Mouse (Mus musculus) spleen, adult 2 months (tissue): ENCODE results near the gene Edem2. TPM values are rescaled to one million over a fixed set of nuclear protein-coding genes. Genes with fewer than 3 reads are reported as not detected.

ENCODE experiments used
- DNase-seq, 2 experiments: peaks; one replicate each; pipeline versions ENCODE4 v3.0.0 to v3.0.0-alpha.2; 2012 to 2021; ENCODE audit warnings: low spot score in 2 of 2, low read depth in 1 of 2
- H3K27ac ChIP-seq: fragments of 200-500 bp; 2 replicates; pipeline ENCODE4 v1.5.1; 2012; ENCODE audit warnings: low read length, inconsistent platforms; ENCODE audit not compliant: insufficient read depth
- H3K27me3 ChIP-seq: fragments of 200-500 bp; 2 replicates; pipeline ENCODE4 v1.6.1; 2012; ENCODE audit warnings: mild to moderate bottlenecking, moderate library complexity, low read length, inconsistent platforms; ENCODE audit not compliant: control insufficient read depth, insufficient read depth
- H3K36me3 ChIP-seq: fragments of 200-500 bp; 2 replicates; pipeline ENCODE4 v1.6.1; 2012; ENCODE audit warnings: mild to moderate bottlenecking, low read length, inconsistent platforms; ENCODE audit not compliant: control insufficient read depth, insufficient read depth
- H3K4me1 ChIP-seq: fragments of 200-500 bp; 2 replicates; pipeline ENCODE4 v1.6.1; 2011; ENCODE audit warnings: inconsistent platforms; ENCODE audit not compliant: control insufficient read depth, insufficient read depth, insufficient read length
- H3K4me3 ChIP-seq: fragments of 200-500 bp; 2 replicates; pipeline ENCODE4 v1.5.1; 2011; ENCODE audit warnings: mild to moderate bottlenecking, inconsistent platforms; ENCODE audit not compliant: insufficient read depth, insufficient read length; ENCODE audit errors: extremely low read depth
- CTCF ChIP-seq: fragments of 200-500 bp; IDR thresholded peaks from 2 replicates; pipeline ENCODE4 v1.5.1; 2011; ENCODE audit warnings: mild to moderate bottlenecking, inconsistent platforms; ENCODE audit not compliant: insufficient read depth, insufficient read length, insufficient replicate concordance; ENCODE audit errors: extremely low read depth
- POLR2A ChIP-seq: fragments of 200-500 bp; IDR thresholded peaks from 2 replicates; pipeline ENCODE4 v1.6.1; 2011; ENCODE audit warnings: low read depth, low read length, inconsistent platforms
- WGBS: fragments of 180-500 bp; shearing (Covaris S2); methylation state at CpG from one replicate; pipeline ENCODE4 v1.1.7; 2018; 5-methylcytosine and 5-hydroxymethylcytosine counted together
- polyA plus RNA-seq: library from polyadenylated mRNA; depleted of rRNA; stranded (reverse); fragments of >200 nt; gene quantifications from 2 replicates; pipeline ENCODE4 v1.2.3, GENCODE M21; 2012; rRNA removed

Gene Edem2
- polyA plus RNA-seq = 65.0 and 70.8 TPM in 2 replicates

DNA sequence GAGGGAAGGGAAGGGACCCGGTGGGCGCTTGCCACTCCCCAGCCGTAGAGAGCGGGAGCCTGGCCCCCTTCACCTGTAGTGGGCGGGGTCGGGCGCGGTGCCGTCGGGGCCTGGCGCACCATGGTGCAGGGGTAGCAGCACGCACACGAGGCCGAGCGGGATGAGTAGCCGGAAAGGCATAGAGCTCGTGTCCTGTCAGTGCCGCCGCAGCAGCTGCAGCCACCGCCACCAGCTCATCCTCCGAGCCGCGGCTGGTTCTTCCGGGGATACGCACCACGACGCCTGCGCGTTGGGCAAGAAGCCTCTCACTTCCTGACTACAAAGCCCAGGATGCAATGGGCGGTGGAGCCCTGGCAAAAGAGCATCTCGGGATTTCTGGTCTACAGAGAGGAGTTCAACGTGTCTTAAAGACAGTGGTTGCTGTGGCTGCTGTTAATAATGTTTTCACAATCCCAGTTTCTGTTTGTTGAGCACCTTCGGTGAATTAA is at the start of gene Edem2:
Edem2 (minus strand) TSS at position 318 of the 488 bp plus-strand sequence.
- H3K36me3 ChIP-seq = no peaks in the 10 kb centered on the region; the same call in 1 of the 2 replicates
- 1% methylated on average over 33 of the region's 33 CpGs for WGBS
- TF ChIP-seq CTCF = no peak
- TF ChIP-seq POLR2A = peak; percentile 95
- H3K4me3 ChIP-seq = peak within 1 kb of the TSS; percentile 98
- peaks cover 2% of the 10 kb centered on the region; the same call in 1 of the 2 replicates for H3K4me1 ChIP-seq
- 0 out of 2 replicates have a peak within 1 kb of the TSS, but pooled peaks have one; percentile 35 for H3K27ac ChIP-seq
- no peaks in the 10 kb centered on the region for H3K27me3 ChIP-seq
- DNase-seq = peak; percentile 84 to 95

DNA sequence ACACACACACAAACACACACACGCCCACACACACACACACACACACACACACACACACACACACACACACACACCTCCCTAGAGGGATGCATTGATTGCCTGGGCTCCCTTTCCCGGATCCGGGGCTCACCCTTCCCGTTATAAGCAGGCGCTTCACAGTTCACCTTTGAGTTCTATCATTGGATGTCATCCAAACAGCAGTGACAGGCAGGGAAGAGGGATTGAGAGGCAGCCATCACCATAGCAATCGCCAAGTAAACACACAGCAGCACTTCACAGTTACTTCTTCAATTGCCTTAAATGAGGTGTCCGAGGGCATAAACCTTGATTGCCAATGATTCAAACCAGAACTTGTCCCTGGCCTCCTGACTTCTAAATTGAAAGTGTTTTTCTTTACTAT is 49.8 kb upstream of the Edem2 start:
- H3K27me3 ChIP-seq = peaks cover 18% of the 10 kb centered on the region
- no peaks in the 10 kb centered on the region for H3K4me1 ChIP-seq
- H3K27ac ChIP-seq = no peak overlapping the region
- 53% methylated on average over 7 of the region's 7 CpGs for WGBS
- TF ChIP-seq POLR2A (no peak), CTCF (no peak)
- DNase-seq = no peak
- no peaks in the 10 kb centered on the region for H3K36me3 ChIP-seq
- no peak overlapping the region for H3K4me3 ChIP-seq

DNA sequence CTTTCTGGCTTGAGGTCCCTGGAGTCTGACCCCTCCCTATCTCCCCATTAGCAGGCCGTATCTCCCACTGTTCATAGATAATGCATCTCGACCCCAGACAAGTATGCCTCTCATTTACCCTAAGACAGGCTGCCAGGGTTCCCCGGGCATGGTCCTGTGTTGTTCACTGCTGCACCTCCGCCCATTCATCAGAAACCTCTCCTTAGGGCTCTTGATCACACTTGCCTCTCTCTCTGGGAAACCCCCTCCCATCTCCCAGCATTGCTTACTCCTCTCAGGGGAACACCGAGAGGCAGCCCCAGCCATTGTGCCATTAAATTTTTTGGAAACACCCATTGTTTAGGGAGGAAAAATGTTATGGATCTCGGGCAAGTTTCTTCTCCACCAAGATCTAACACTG is 48.7 kb upstream of the Edem2 start:
- H3K4me1 ChIP-seq = no peaks in the 10 kb centered on the region
- TF ChIP-seq CTCF = no peak
- TF ChIP-seq POLR2A = no peak
- no peaks in the 10 kb centered on the region for H3K36me3 ChIP-seq
- peaks cover 21% of the 10 kb centered on the region for H3K27me3 ChIP-seq
- DNase-seq = no peak
- no peak overlapping the region for H3K27ac ChIP-seq
- WGBS = 80% methylated on average over 6 of the region's 6 CpGs
- no peak overlapping the region for H3K4me3 ChIP-seq

DNA sequence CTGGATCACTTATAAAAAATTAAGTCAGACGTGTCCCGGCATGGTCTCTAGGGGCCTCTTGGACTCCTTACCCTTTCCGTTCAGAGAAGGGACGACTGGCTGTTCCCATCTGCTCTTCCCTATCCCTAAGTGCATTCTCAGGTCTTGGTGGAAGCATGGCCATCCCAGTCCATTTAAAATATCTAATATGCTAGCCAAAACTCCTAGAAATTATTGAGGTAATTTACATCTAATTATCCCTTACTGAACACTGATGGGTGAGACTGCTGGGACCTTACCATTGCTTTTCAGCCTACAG is 48.4 kb upstream of the Edem2 start:
- H3K4me3 ChIP-seq = no peak overlapping the region
- H3K27ac ChIP-seq = no peak overlapping the region
- peaks cover 21% of the 10 kb centered on the region for H3K27me3 ChIP-seq
- TF ChIP-seq POLR2A = no peak
- no peak for TF ChIP-seq CTCF
- DNase-seq = no peak
- no peaks in the 10 kb centered on the region for H3K4me1 ChIP-seq
- H3K36me3 ChIP-seq = no peaks in the 10 kb centered on the region
- 86% methylated on average over 4 of the region's 4 CpGs for WGBS

DNA sequence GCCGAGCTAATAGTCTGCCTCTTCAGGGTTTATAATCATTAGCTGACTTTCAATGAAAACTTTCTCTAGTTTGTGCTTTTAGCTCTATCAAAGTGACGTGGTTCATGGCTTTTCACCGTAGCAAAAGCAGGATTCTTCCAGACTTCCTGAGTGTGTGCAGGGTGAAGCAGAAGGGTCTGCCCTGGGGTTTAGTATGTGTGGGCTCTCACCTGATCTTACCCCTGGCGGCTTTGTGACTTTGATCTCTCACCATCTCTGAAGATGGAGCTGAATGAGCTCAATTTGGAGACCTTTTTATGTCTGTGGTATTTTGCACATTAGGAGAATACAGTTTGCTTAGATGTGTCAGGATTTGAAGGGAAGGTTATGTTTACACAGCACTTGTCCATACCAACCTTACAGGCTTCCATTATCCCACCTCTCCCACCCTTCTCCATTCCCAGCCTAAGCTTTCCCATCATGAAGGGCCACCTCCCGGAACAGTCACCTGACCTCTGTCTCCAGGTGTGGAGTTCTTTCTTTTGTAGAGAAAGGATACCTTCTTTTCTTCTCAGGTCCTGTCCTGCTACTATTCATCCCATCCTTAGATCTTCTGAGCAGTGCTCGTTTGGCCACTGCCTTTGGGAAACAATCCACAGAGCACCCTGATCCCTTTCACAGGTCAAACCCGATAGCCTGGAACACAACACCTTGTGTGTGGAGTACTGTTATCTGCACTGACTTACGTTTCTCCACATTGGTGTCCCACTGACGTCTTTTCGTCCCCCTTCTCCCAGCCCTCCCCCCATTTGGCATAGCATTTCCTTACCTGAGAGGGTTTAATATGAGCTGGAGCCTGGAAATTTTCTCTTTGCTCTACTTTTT is 47.8 kb upstream of the Edem2 start:
- peaks cover 21% of the 10 kb centered on the region for H3K27me3 ChIP-seq
- H3K27ac ChIP-seq = no peak overlapping the region
- DNase-seq = no peak
- no peaks in the 10 kb centered on the region for H3K4me1 ChIP-seq
- no peak for TF ChIP-seq POLR2A
- TF ChIP-seq CTCF = no peak
- no peak overlapping the region for H3K4me3 ChIP-seq
- 71% methylated on average over 10 of the region's 10 CpGs for WGBS
- no peaks in the 10 kb centered on the region for H3K36me3 ChIP-seq

DNA sequence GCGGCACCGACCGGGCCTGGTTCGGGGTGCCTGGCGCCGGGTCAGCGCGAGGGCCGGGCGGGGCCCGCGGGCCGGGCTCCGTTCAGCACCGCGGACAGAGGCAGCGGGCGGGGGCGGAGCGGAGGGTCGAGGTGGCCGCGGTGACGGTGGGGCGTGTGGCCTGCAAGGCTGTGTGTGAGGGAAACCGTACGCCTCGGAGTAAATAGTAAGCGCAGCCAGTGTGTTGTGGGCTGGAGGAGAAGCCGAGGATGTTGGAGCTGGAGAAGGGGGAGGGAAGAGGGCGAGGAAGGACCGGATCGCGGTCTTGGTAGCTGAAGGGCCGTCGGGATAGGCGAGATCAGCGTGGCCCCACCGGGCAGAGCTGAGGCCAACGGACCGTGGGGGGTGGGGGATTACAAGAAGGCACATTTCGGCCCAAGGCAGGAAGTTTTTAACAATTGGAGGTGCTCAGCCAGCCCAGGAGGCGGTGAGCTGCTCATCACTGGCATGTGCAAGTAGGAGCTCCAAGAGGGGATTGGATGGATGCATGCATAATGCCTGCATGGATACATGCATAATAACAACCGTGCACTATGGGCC is 46.5 kb upstream of the Edem2 start:
- Histone ChIP-seq H3K4me3 (no peak overlapping the region), H3K36me3 (no peaks in the 10 kb centered on the region), H3K27me3 (peaks cover 21% of the 10 kb centered on the region), H3K27ac (no peak overlapping the region), H3K4me1 (no peaks in the 10 kb centered on the region)
- peak in 1 of 2 experiments; percentile 10 for DNase-seq
- no peak for TF ChIP-seq POLR2A
- no peak for TF ChIP-seq CTCF
- WGBS = 3% methylated on average over 39 of the region's 44 CpGs
